Mouse (Mus musculus) heart, embryonic 16.5 days (tissue): ENCODE data around the gene Hbb-y. TPM values are rescaled to one million over a fixed set of nuclear protein-coding genes. Genes with fewer than 3 reads are reported as not detected.
"Not testable (repeated sequence)": the region's sequence is repeated elsewhere in the genome, so short reads cannot be mapped to it uniquely, and the experiment has no call there.

Source experiments
- ATAC-seq: fragments of 200-750 bp; cut with Nextera tagmentation; replicated peaks from 2 replicates; pipeline ENCODE4 v1.8.0; 2017; ENCODE audit warnings: moderate number of reproducible peaks; ENCODE audit not compliant: insufficient read depth, low FRiP score; ENCODE audit errors: extremely low read depth
- H3K27ac ChIP-seq: fragments of 300-500 bp; sonication (generic); 2 replicates; pipeline ENCODE4 v1.5.1; 2014; ENCODE audit warnings: mild to moderate bottlenecking, low read length, control low read depth, moderate library complexity
- H3K27me3 ChIP-seq: fragments of 300-500 bp; sonication (generic); 2 replicates; pipeline ENCODE4 v1.6.1; 2014; ENCODE audit warnings: low read length, mixed read lengths; ENCODE audit not compliant: control insufficient read depth, insufficient read depth
- H3K36me3 ChIP-seq: fragments of 300-500 bp; sonication (generic); 2 replicates; pipeline ENCODE4 v1.6.1; 2014; ENCODE audit not compliant: control insufficient read depth, insufficient read depth
- H3K4me1 ChIP-seq: fragments of 300-500 bp; sonication (generic); 2 replicates; pipeline ENCODE4 v1.6.1; 2014; ENCODE audit warnings: low read length, mixed read lengths; ENCODE audit not compliant: control insufficient read depth, insufficient read depth
- H3K4me2 ChIP-seq: fragments of 300-500 bp; sonication (generic); 2 replicates; pipeline ENCODE4 v1.6.1; 2014; ENCODE audit warnings: low read depth, mild to moderate bottlenecking, control low read depth, low read length
- H3K4me3 ChIP-seq: fragments of 300-500 bp; sonication (generic); 2 replicates; pipeline ENCODE4 v1.5.1; 2014; ENCODE audit warnings: mild to moderate bottlenecking, control low read depth, low read length
- H3K9ac ChIP-seq: fragments of 300-500 bp; sonication (generic); 2 replicates; pipeline ENCODE4 v1.6.1; 2014; ENCODE audit warnings: low read length, control low read depth
- H3K9me3 ChIP-seq: fragments of 300-500 bp; sonication (generic); replicated peaks from 2 replicates; pipeline ENCODE4 v1.6.1; 2016; ENCODE audit warnings: low read length; ENCODE audit not compliant: control insufficient read depth
- WGBS: fragments of 180-500 bp; shearing (Covaris S2); extraction: QIAGEN DNeasy Blood & Tissue Kit; methylation state at CpG from one replicate; pipeline ENCODE4 v1.1.7; 2014; 5-methylcytosine and 5-hydroxymethylcytosine counted together
- polyA plus RNA-seq: library from polyadenylated mRNA; unstranded; fragments of >200 nt; fragmentation: Nextera tagmentation; extraction: Ambion mirVana; gene quantifications from 2 replicates; pipeline ENCODE4 v1.2.1, GENCODE M21; 2015

Gene Hbb-y
- polyA plus RNA-seq, 1 experiment from 2014 or later = 147 TPM

DNA sequence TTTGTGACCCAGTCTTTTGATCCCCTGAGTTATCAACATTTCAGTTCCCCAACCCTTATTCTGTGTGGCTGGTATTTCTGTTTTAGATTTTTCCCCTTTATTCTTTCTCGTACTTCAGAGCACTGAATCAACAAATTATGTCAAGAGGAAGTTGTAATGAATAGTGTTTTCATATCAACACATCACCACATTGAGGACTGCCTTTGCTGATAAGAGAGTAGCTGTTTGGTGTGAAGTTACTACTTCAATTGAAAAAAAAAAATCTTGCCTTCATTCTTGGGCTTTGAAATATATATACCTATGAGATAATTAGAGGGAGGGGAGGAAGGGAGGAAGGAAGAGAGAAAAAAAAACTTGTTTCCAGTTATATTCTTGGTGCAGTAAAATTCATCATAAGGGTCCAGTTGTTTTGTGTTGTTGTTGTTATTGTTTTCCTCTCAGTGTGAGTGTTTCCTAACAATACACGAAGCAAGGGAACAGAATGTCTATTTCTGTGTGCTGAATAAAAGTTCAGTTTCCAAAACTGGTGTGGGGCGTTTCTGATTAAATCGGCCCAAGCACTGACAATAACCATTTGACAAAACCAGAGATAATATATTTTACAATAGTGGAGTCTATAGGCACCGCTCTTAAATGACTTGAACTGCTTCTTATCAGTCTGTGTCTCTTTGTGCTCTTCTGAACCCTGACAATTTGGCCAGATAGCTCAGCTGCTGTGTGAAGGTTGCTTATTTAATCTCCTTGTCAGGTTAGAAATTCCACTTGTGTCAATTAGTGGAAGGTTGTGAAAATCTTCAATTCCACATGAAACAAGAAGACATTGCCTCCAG lies 43.8 kb downstream of the Hbb-y start:
- Histone ChIP-seq H3K4me2 (no peak overlapping the region), H3K9me3 (no peaks in the 10 kb centered on the region), H3K4me3 (no peak overlapping the region), H3K36me3 (no peaks in the 10 kb centered on the region), H3K27me3 (no peaks in the 10 kb centered on the region), H3K4me1 (no peaks in the 10 kb centered on the region), H3K9ac (no peak overlapping the region), H3K27ac (no peak overlapping the region)
- no peak for ATAC-seq
- WGBS = 27% methylated on average over 5 of the region's 5 CpGs

DNA sequence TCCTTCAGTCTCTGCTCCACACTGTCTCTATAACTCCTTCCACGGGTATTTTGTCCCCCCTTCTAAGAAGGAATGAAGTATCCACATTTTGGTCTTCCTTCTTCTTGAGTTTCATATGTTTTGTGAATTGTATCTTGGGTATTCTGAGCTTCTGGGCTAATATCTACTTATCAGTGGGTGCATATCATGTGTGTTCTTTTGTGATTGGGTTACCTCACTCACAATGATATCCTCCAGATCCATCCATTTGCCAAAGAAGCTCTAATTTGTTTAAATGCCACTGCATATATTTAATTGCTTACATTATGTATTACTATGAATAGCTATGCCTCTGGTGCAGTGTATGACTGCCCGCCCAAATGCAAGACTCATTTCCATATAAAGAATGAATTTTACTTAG lies 44.9 kb downstream of the Hbb-y start:
- not testable (repeated sequence) for H3K4me2 ChIP-seq, H3K9ac ChIP-seq, ATAC-seq, H3K27me3 ChIP-seq, H3K4me1 ChIP-seq, H3K27ac ChIP-seq, H3K9me3 ChIP-seq, H3K4me3 ChIP-seq, H3K36me3 ChIP-seq
- WGBS = 58% methylated on average over 2 of the region's 2 CpGs

DNA sequence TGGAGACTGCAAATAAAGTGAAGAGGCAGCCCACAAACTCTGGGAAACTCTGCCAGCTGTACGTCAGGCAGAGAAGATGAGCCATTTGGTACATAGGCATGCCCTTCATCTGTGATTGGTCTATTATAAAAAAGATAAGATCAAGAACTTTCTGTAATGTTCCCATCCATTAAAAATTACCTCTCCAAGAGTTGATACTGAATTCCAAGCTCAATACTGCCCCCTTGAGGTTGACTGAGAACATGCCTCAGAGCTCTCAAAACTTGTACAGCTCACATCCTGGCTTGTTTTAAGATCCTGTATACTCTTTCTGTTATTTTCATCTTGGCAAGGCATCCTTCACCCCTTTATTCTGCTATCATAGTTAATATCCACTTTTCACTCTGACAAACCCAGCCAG lies 46.2 kb downstream of the Hbb-y start:
- Histone ChIP-seq H3K36me3 (no peaks in the 10 kb centered on the region), H3K9ac (no peak overlapping the region), H3K27me3 (no peaks in the 10 kb centered on the region), H3K4me3 (no peak overlapping the region), H3K9me3 (no peaks in the 10 kb centered on the region), H3K27ac (no peak overlapping the region), H3K4me1 (no peaks in the 10 kb centered on the region), H3K4me2 (no peak overlapping the region)
- WGBS = 37% methylated on average over 1 of the region's 1 CpGs
- ATAC-seq = no peak

Other genes starting within 250 kb of the Hbb-y start
- gene Olfr620, start 240.7 kb downstream of the Hbb-y start, polyA plus RNA-seq = not detected in 2 replicates
- gene Olfr622, start 210.5 kb downstream of the Hbb-y start, polyA plus RNA-seq = not detected in 2 replicates
- not detected in 2 replicates for gene Olfr623, start 189.5 kb downstream of the Hbb-y start, polyA plus RNA-seq
- 0.03 and 0.04 TPM in 2 replicates for gene Olfr624, start 182.0 kb downstream of the Hbb-y start, polyA plus RNA-seq
- not detected in 2 replicates for gene Olfr625-ps1, start 170.5 kb downstream of the Hbb-y start, polyA plus RNA-seq
- not detected in 2 replicates for gene Olfr243, start 138.5 kb downstream of the Hbb-y start, polyA plus RNA-seq
- not detected in 2 replicates for gene Olfr628, start 122.8 kb downstream of the Hbb-y start, polyA plus RNA-seq
- not detected in 2 replicates for gene Olfr629, start 108.3 kb downstream of the Hbb-y start, polyA plus RNA-seq
- gene Olfr630, start 95.9 kb downstream of the Hbb-y start, polyA plus RNA-seq = not detected in 2 replicates
- gene Olfr69, start 81.6 kb downstream of the Hbb-y start, polyA plus RNA-seq = not detected in 2 replicates
- not detected in 2 replicates for gene Olfr68, start 73.5 kb downstream of the Hbb-y start, polyA plus RNA-seq
- not detected in 2 replicates for gene Olfr67, start 61.4 kb downstream of the Hbb-y start, polyA plus RNA-seq
- gene Hbb-bt, start 39.2 kb downstream of the Hbb-y start, polyA plus RNA-seq = 7,811 and 8,208 TPM in 2 replicates
- 24,611 and 28,119 TPM in 2 replicates for gene Hbb-bs, start 25.1 kb downstream of the Hbb-y start, polyA plus RNA-seq
- gene Hbb-bh2, start 12.7 kb downstream of the Hbb-y start, polyA plus RNA-seq = not detected in 2 replicates
- 2.3 and 2.8 TPM in 2 replicates for gene Hbb-bh1, start 10.1 kb downstream of the Hbb-y start, polyA plus RNA-seq
- not detected in 2 replicates for gene Olfr66, start 33.0 kb upstream of the Hbb-y start, polyA plus RNA-seq
- not detected in 2 replicates for gene Olfr64, start 41.3 kb upstream of the Hbb-y start, polyA plus RNA-seq
- gene Olfr65, start 50.3 kb upstream of the Hbb-y start, polyA plus RNA-seq = not detected in 2 replicates
- not detected in 2 replicates for gene Olfr631, start 75.6 kb upstream of the Hbb-y start, polyA plus RNA-seq
- not detected in 2 replicates for gene Olfr632, start 81.1 kb upstream of the Hbb-y start, polyA plus RNA-seq
- not detected in 2 replicates for gene Olfr633, start 91.2 kb upstream of the Hbb-y start, polyA plus RNA-seq
- gene Olfr635, start 117.9 kb upstream of the Hbb-y start, polyA plus RNA-seq = not detected in 2 replicates
- not detected in 2 replicates for gene Olfr638, start 145.5 kb upstream of the Hbb-y start, polyA plus RNA-seq
- 0.03 TPM in 1 of 2 replicates, not detected in the other for gene Olfr639, start 164.1 kb upstream of the Hbb-y start, polyA plus RNA-seq
- gene Olfr640, start 172.4 kb upstream of the Hbb-y start, polyA plus RNA-seq = not detected in 2 replicates
- gene Olfr641, start 182.2 kb upstream of the Hbb-y start, polyA plus RNA-seq = not detected in 2 replicates
- not detected in 2 replicates for gene Olfr642, start 199.4 kb upstream of the Hbb-y start, polyA plus RNA-seq
- not detected in 2 replicates for gene 4930516K23Rik, start 208.2 kb upstream of the Hbb-y start, polyA plus RNA-seq
- not detected in 2 replicates for gene Olfr644, start 218.7 kb upstream of the Hbb-y start, polyA plus RNA-seq
- not detected in 2 replicates for gene Olfr645, start 232.2 kb upstream of the Hbb-y start, polyA plus RNA-seq